In the genomic region with DNA sequence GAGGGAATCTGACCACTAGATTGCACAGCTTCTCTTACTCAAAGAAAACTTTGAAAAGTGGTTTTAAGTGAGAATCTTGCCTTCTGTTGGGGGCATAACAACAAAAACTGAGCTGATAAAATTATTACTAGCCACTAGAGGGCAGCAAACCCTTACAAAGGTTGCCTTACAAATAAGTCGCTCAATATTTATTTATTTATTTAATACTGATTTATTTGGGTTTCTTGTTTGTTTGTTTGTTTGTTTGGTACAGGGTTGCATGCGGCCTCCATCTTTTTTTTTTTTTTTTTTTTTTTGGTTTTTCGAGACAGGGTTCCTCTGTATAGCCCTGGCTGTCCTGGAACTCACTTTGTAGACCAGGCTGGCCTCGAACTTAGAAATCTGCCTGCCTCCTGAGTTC, we compare ENCODE assay signal across 8 mouse cellular contexts. TPM values are rescaled to one million over a fixed set of nuclear protein-coding genes. Genes with fewer than 3 reads are reported as not detected.
A peak's percentile ranks its signal among the peaks of the same experiment; 100 is the strongest.
DNase-seq lines count a peak whose midpoint lies in the region; ATAC-seq and TF ChIP-seq lines count a peak whose summit lies in the region.

No protein-coding gene starts in this region.

- no peaks in the 10 kb centered on the region for H3K4me1 ChIP-seq in forebrain, embryonic 11.5 days (replicated peaks; ENCODE audit: control insufficient read depth, insufficient read depth, low read length)
- no peaks in the 10 kb centered on the region for H3K4me1 ChIP-seq in forebrain, embryonic 10.5 days
- peaks cover 2% of the 10 kb centered on the region; the same call in 1 of the 2 replicates for H3K4me1 ChIP-seq in liver, adult 2 months (ENCODE audit: control insufficient read depth, insufficient read depth, low read length)
- peaks cover 2% of the 10 kb centered on the region for H3K4me1 ChIP-seq in liver, embryonic 11.5 days (replicated peaks; ENCODE audit: control insufficient read depth, insufficient read depth, low read length)
- no peaks in the 10 kb centered on the region for H3K4me1 ChIP-seq in limb, embryonic 14.5 days (ENCODE audit: control insufficient read depth, insufficient read depth, low read length)
- no peaks in the 10 kb centered on the region for H3K4me1 ChIP-seq in stomach, postnatal 0 days (replicated peaks; ENCODE audit: control insufficient read depth, insufficient read depth)

- H3K79me2 ChIP-seq in liver, adult 2 months (ENCODE audit: control insufficient read depth, insufficient read depth, low read length) = no peaks in the 10 kb centered on the region

- H3K4me2 ChIP-seq in forebrain, embryonic 11.5 days (ENCODE audit: low read depth, low read length, severe bottlenecking) = no peak overlapping the region
- no peak overlapping the region for H3K4me2 ChIP-seq in liver, embryonic 11.5 days
- H3K4me2 ChIP-seq in limb, embryonic 14.5 days (replicated peaks; ENCODE audit: low read depth, low read length, severe bottlenecking) = no peak overlapping the region
- no peak overlapping the region for H3K4me2 ChIP-seq in stomach, postnatal 0 days (replicated peaks; ENCODE audit: low read depth)

- H3K4me3 ChIP-seq in forebrain, embryonic 11.5 days (ENCODE audit: low read depth, low read length) = no peak overlapping the region
- H3K4me3 ChIP-seq in forebrain, embryonic 10.5 days = no peak overlapping the region
- no peak overlapping the region for H3K4me3 ChIP-seq in liver, adult 2 months (ENCODE audit: insufficient read depth, low read depth, low read length)
- H3K4me3 ChIP-seq in liver, embryonic 11.5 days (ENCODE audit: low read depth, low read length) = no peak overlapping the region
- no peak overlapping the region for H3K4me3 ChIP-seq in limb, embryonic 14.5 days (replicated peaks; ENCODE audit: low read length)
- H3K4me3 ChIP-seq in stomach, postnatal 0 days (ENCODE audit: low read depth, low read length) = no peak overlapping the region

- no peak overlapping the region for H3K9ac ChIP-seq in forebrain, embryonic 11.5 days (ENCODE audit: low read length)
- H3K9ac ChIP-seq in liver, adult 2 months (ENCODE audit: low read depth, low read length) = no peak overlapping the region
- no peak overlapping the region for H3K9ac ChIP-seq in liver, embryonic 11.5 days (ENCODE audit: low read depth, low read length)
- no peak overlapping the region for H3K9ac ChIP-seq in limb, embryonic 14.5 days (ENCODE audit: low read depth, low read length, severe bottlenecking)
- H3K9ac ChIP-seq in stomach, postnatal 0 days (ENCODE audit: low read length) = no peak overlapping the region

- H3K9me3 ChIP-seq in forebrain, embryonic 11.5 days (ENCODE audit: control insufficient read depth, low read length) = no peaks in the 10 kb centered on the region
- H3K9me3 ChIP-seq in forebrain, embryonic 10.5 days = 0 out of 2 replicates have a peak, but pooled peaks cover 2% of the 10 kb centered on the region
- H3K9me3 ChIP-seq in liver, embryonic 11.5 days (ENCODE audit: control insufficient read depth, low read length) = no peaks in the 10 kb centered on the region
- no peaks in the 10 kb centered on the region for H3K9me3 ChIP-seq in limb, embryonic 14.5 days (ENCODE audit: control insufficient read depth, low read length)
- no peaks in the 10 kb centered on the region for H3K9me3 ChIP-seq in stomach, postnatal 0 days (ENCODE audit: control insufficient read depth, low read length)

- no peak for TF ChIP-seq POLR2A in liver, adult 2 months (IDR thresholded peaks at IDR 0.05; ENCODE audit: extremely low read depth, insufficient read depth, low read length)
- TF ChIP-seq POLR2A in limb, embryonic 14.5 days (IDR thresholded peaks at IDR 0.05; ENCODE audit: borderline replicate concordance, extremely low read depth, insufficient read depth, insufficient read length) = no peak

- DNase-seq in forebrain, embryonic 11.5 days (ENCODE audit: low spot score) = no peak
- no peak for DNase-seq in forebrain, embryonic 10.5 days (ENCODE audit: extremely low spot score, low spot score)
- DNase-seq in liver, adult 2 months (ENCODE audit: extremely low read depth, low read depth, low spot score) = peak; percentile 68
- DNase-seq in liver, embryonic 11.5 days (ENCODE audit: low spot score) = no peak
- peak; percentile 44 for DNase-seq in c-Kit-positive CD71-positive TER-119-negative erythroid progenitor cells, embryonic 14.5 days (ENCODE audit: low read depth)
- peak; percentile 67 for DNase-seq in limb, embryonic 14.5 days (ENCODE audit: low spot score)
- DNase-seq in stomach, postnatal 0 days (ENCODE audit: low spot score) = no peak
- no peak for DNase-seq in spleen, postnatal 4 days (ENCODE audit: low spot score in 2 of 2)

- H3K27me3 ChIP-seq in forebrain, embryonic 11.5 days (ENCODE audit: control insufficient read depth, insufficient read depth, low read length) = no peaks in the 10 kb centered on the region
- no peaks in the 10 kb centered on the region for H3K27me3 ChIP-seq in forebrain, embryonic 10.5 days (ENCODE audit: poor library complexity, severe bottlenecking)
- no peaks in the 10 kb centered on the region for H3K27me3 ChIP-seq in liver, adult 2 months (ENCODE audit: control insufficient read depth, insufficient read depth, low read length)
- H3K27me3 ChIP-seq in liver, embryonic 11.5 days (replicated peaks; ENCODE audit: control insufficient read depth, insufficient read depth, low read length) = no peaks in the 10 kb centered on the region
- no peaks in the 10 kb centered on the region for H3K27me3 ChIP-seq in limb, embryonic 14.5 days (ENCODE audit: control insufficient read depth, insufficient read depth, low read length)
- H3K27me3 ChIP-seq in stomach, postnatal 0 days (ENCODE audit: control insufficient read depth, insufficient read depth, low read length) = no peaks in the 10 kb centered on the region

- TF ChIP-seq CTCF in liver, adult 2 months (IDR thresholded peaks at IDR 0.05; ENCODE audit: low read depth, low read length) = peak; percentile 66
- TF ChIP-seq CTCF in stomach, postnatal 0 days (IDR thresholded peaks at IDR 0.05; ENCODE audit: low read depth) = peak; percentile 80

- no peaks in the 10 kb centered on the region for H3K36me3 ChIP-seq in forebrain, embryonic 11.5 days (ENCODE audit: control insufficient read depth, insufficient read depth, low read length)
- no peaks in the 10 kb centered on the region for H3K36me3 ChIP-seq in forebrain, embryonic 10.5 days (replicated peaks)
- no peaks in the 10 kb centered on the region for H3K36me3 ChIP-seq in liver, adult 2 months (ENCODE audit: control insufficient read depth, insufficient read depth, low read length)
- no peaks in the 10 kb centered on the region for H3K36me3 ChIP-seq in liver, embryonic 11.5 days (ENCODE audit: control insufficient read depth, insufficient read depth, low read length)
- no peaks in the 10 kb centered on the region for H3K36me3 ChIP-seq in limb, embryonic 14.5 days (ENCODE audit: control insufficient read depth, insufficient read depth, low read length)
- H3K36me3 ChIP-seq in stomach, postnatal 0 days (ENCODE audit: control insufficient read depth, insufficient read depth, low read length) = no peaks in the 10 kb centered on the region

- WGBS in forebrain, embryonic 11.5 days = 31% methylated on average over 4 of the region's 4 CpGs
- WGBS in forebrain, embryonic 10.5 days = 43% methylated on average over 4 of the region's 4 CpGs
- WGBS in liver, adult 2 months = 30% methylated on average over 4 of the region's 4 CpGs
- 24% methylated on average over 4 of the region's 4 CpGs for WGBS in liver, embryonic 11.5 days
- 40% methylated on average over 4 of the region's 4 CpGs for WGBS in limb, embryonic 14.5 days
- WGBS in stomach, postnatal 0 days = 36% methylated on average over 4 of the region's 4 CpGs

- ATAC-seq in forebrain, embryonic 11.5 days (replicated peaks; ENCODE audit: low FRiP score) = 0 out of 2 replicates have a peak, but pooled peaks have one; percentile 21
- no peak for ATAC-seq in liver, embryonic 11.5 days (replicated peaks; ENCODE audit: low FRiP score)
- ATAC-seq in limb, embryonic 14.5 days (ENCODE audit: low FRiP score, low read depth) = peak; percentile 47; the same call in 1 of the 2 replicates
- 0 out of 2 replicates have a peak, but pooled peaks have one; percentile 12 for ATAC-seq in stomach, postnatal 0 days (ENCODE audit: low FRiP score, low TSS enrichment)

- H3K27ac ChIP-seq in forebrain, embryonic 11.5 days (ENCODE audit: low read depth, low read length) = no peak overlapping the region
- H3K27ac ChIP-seq in forebrain, embryonic 10.5 days = no peak overlapping the region
- H3K27ac ChIP-seq in liver, adult 2 months (replicated peaks; ENCODE audit: insufficient read depth, low read depth, low read length) = no peak overlapping the region
- no peak overlapping the region for H3K27ac ChIP-seq in liver, embryonic 11.5 days (ENCODE audit: low read depth, low read length)
- no peak overlapping the region for H3K27ac ChIP-seq in limb, embryonic 14.5 days (replicated peaks; ENCODE audit: low read depth, low read length)
- H3K27ac ChIP-seq in stomach, postnatal 0 days (replicated peaks) = no peak overlapping the region

- no peak for TF ChIP-seq EP300 in stomach, postnatal 0 days (optimal IDR thresholded peaks at IDR 0.05)

RNA-seq across cellular contexts. Expression of gene Mtf2, which starts 31.3 kb away (rescaled TPM):
- polyA plus RNA-seq in forebrain, embryonic 11.5 days (2014; fragmentation: Nextera tagmentation; extraction: Ambion mirVana) = 138 and 148 TPM in 2 replicates
- polyA plus RNA-seq in forebrain, embryonic 10.5 days (2016; fragmentation: Nextera tagmentation; extraction: Ambion mirVana) = 133 and 152 TPM in 2 replicates
- total RNA-seq in liver, adult 2 months (2014; rRNA removed) = 8.2 and 9.8 TPM in 2 replicates
- 3.1 and 4.3 TPM in 2 replicates for polyA plus RNA-seq in liver, adult 2 months (2012; rRNA removed)
- polyA plus RNA-seq in liver, embryonic 11.5 days (2014; fragmentation: Nextera tagmentation; extraction: Ambion mirVana) = 86.3 and 98.5 TPM in 2 replicates
- 47.5 TPM in 2 replicates for polyA plus RNA-seq in limb, embryonic 14.5 days (2012; rRNA removed)
- polyA plus RNA-seq in limb, embryonic 14.5 days (2014; fragmentation: Nextera tagmentation; extraction: Ambion mirVana) = 97.8 and 109 TPM in 2 replicates
- 27.8 and 30.7 TPM in 2 replicates for polyA plus RNA-seq in stomach, postnatal 0 days (2015; fragmentation: Nextera tagmentation; extraction: Ambion mirVana)

RNA-seq across cellular contexts. Expression of gene Fam69a, which starts 47.3 kb away (rescaled TPM):
- polyA plus RNA-seq in forebrain, embryonic 11.5 days (2014; fragmentation: Nextera tagmentation; extraction: Ambion mirVana) = 18.1 and 21.7 TPM in 2 replicates
- polyA plus RNA-seq in forebrain, embryonic 10.5 days (2016; fragmentation: Nextera tagmentation; extraction: Ambion mirVana) = 16.2 and 16.6 TPM in 2 replicates
- 3.9 and 5.3 TPM in 2 replicates for total RNA-seq in liver, adult 2 months (2014; rRNA removed)
- polyA plus RNA-seq in liver, adult 2 months (2012; rRNA removed) = 0.97 and 1.4 TPM in 2 replicates
- 19.5 and 20.6 TPM in 2 replicates for polyA plus RNA-seq in liver, embryonic 11.5 days (2014; fragmentation: Nextera tagmentation; extraction: Ambion mirVana)
- polyA plus RNA-seq in limb, embryonic 14.5 days (2012; rRNA removed) = 6.4 and 8.9 TPM in 2 replicates
- polyA plus RNA-seq in limb, embryonic 14.5 days (2014; fragmentation: Nextera tagmentation; extraction: Ambion mirVana) = 30.1 and 31.3 TPM in 2 replicates
- 15.5 and 16.3 TPM in 2 replicates for polyA plus RNA-seq in stomach, postnatal 0 days (2015; fragmentation: Nextera tagmentation; extraction: Ambion mirVana)

Comparison
In these comparisons a context has a peak if more than half of its experiments do, and no peak if none do; other contexts are left out.
1. DNase-seq: peak in liver, adult 2 months (single experiment), c-Kit-positive CD71-positive TER-119-negative erythroid progenitor cells, embryonic 14.5 days (single experiment) and limb, embryonic 14.5 days (single experiment); none in forebrain, embryonic 11.5 days (single experiment), forebrain, embryonic 10.5 days (single experiment), liver, embryonic 11.5 days (single experiment), stomach, postnatal 0 days (single experiment) and spleen, postnatal 4 days (0 of 2).